Comparison of ENCODE assay signal across 20 mouse cellular contexts in genomic region chr2:164421979-164422378, GRCm38 (mm10). TPM values are rescaled to one million over a fixed set of nuclear protein-coding genes. Genes with fewer than 3 reads are reported as not detected.
DNase-seq lines count a peak whose midpoint lies in the region; ATAC-seq and TF ChIP-seq lines count a peak whose summit lies in the region.
"Had no signal": no experiment of that assay in that cellular context is flagged by ENCODE, and none has a peak within 500 bp of the region (broad histone marks: within the 10 kb centered on the region; RNA-seq: fewer than 3 reads in every experiment).

No protein-coding gene starts in this region.

- no peak for ATAC-seq in intestine, postnatal 0 days
- ATAC-seq in intestine, embryonic 15.5 days = no peak
- ATAC-seq in limb, embryonic 15.5 days (ENCODE audit: insufficient number of reproducible peaks, low FRiP score, low TSS enrichment, low read depth) = no peak
- no peak for ATAC-seq in hindbrain, postnatal 0 days

- H3K36me3 ChIP-seq in intestine, postnatal 0 days (ENCODE audit: control insufficient read depth, insufficient read depth) = peaks cover 28% of the 10 kb centered on the region
- peaks cover 17% of the 10 kb centered on the region for H3K36me3 ChIP-seq in intestine, embryonic 15.5 days
- peaks cover 22 to 32% of the 10 kb centered on the region in 2 experiments for H3K36me3 ChIP-seq in CH12.LX (replicated peaks in 1 of 2; ENCODE audit: control insufficient read depth in 1 of 2, insufficient read depth in 1 of 2, low read length in 1 of 2)
- peaks cover 32% of the 10 kb centered on the region for H3K36me3 ChIP-seq in limb, embryonic 15.5 days
- no peaks in the 10 kb centered on the region for H3K36me3 ChIP-seq in hindbrain, postnatal 0 days (ENCODE audit: insufficient read depth, low read length)
- H3K36me3 ChIP-seq: hindbrain, embryonic 12.5 days; neural tube, embryonic 12.5 days had no signal

- no peak overlapping the region for H3K4me2 ChIP-seq in intestine, postnatal 0 days (replicated peaks; ENCODE audit: low read depth)
- H3K4me2 ChIP-seq in intestine, embryonic 15.5 days (replicated peaks) = no peak overlapping the region
- no peak overlapping the region for H3K4me2 ChIP-seq in CH12.LX (ENCODE audit: insufficient read depth, low read depth, poor library complexity, severe bottlenecking)
- H3K4me2 ChIP-seq in limb, embryonic 15.5 days = no peak overlapping the region
- no peak overlapping the region for H3K4me2 ChIP-seq in hindbrain, postnatal 0 days (ENCODE audit: low read depth, low read length)
- H3K4me2 ChIP-seq: heart, embryonic 15.5 days; hindbrain, embryonic 12.5 days; neural tube, embryonic 12.5 days had no signal

- H3K4me3 ChIP-seq in intestine, postnatal 0 days (ENCODE audit: low read depth, low read length) = no peak overlapping the region
- no peak overlapping the region for H3K4me3 ChIP-seq in intestine, embryonic 15.5 days (replicated peaks)
- no peak overlapping the region for H3K4me3 ChIP-seq in CH12.LX (replicated peaks in 1 of 3; ENCODE audit: low read depth in 2 of 3, low read length in 2 of 3, poor library complexity in 1 of 3)
- H3K4me3 ChIP-seq in limb, embryonic 15.5 days = no peak overlapping the region
- H3K4me3 ChIP-seq in hindbrain, postnatal 0 days (ENCODE audit: low read length) = no peak overlapping the region
- H3K4me3 ChIP-seq: heart, embryonic 15.5 days; hindbrain, embryonic 12.5 days; megakaryocyte, embryonic 14.5 days; neural tube, embryonic 12.5 days had no signal

- TF ChIP-seq RAD21 in CH12.LX (IDR thresholded peaks at IDR 0.05; ENCODE audit: low read depth, low read length) = no peak

- H3K79me2 ChIP-seq in CH12.LX (replicated peaks; ENCODE audit: control insufficient read depth, extremely low read depth, insufficient read depth, poor library complexity, severe bottlenecking) = no peaks in the 10 kb centered on the region

- dilution Hi-C loops in CH12.LX (cut with MboI; ENCODE audit: extremely low pct_ligation_motif_present, extremely low pct_unique_long_range_greater_than_20kb, low sequenced_read_pairs) = no loop called here

- TF ChIP-seq POLR2A in CH12.LX (IDR thresholded peaks at IDR 0.05; ENCODE audit: low read depth, low read length) = no peak

- no peak for TF ChIP-seq EP300 in CH12.LX (IDR thresholded peaks at IDR 0.05; ENCODE audit: low read length)

- 81% methylated on average over 8 of the region's 8 CpGs for WGBS in intestine, postnatal 0 days
- 88% methylated on average over 8 of the region's 8 CpGs for WGBS in intestine, embryonic 15.5 days
- 47% methylated on average over 8 of the region's 8 CpGs for WGBS in limb, embryonic 15.5 days
- WGBS in hindbrain, postnatal 0 days = 82% methylated on average over 8 of the region's 8 CpGs

- no peaks in the 10 kb centered on the region for H3K27me3 ChIP-seq in intestine, postnatal 0 days (replicated peaks; ENCODE audit: control insufficient read depth, insufficient read depth, low read length)
- no peaks in the 10 kb centered on the region for H3K27me3 ChIP-seq in intestine, embryonic 15.5 days (replicated peaks)
- H3K27me3 ChIP-seq in CH12.LX (replicated peaks) = no peaks in the 10 kb centered on the region
- no peaks in the 10 kb centered on the region; the same call in 1 of the 2 replicates for H3K27me3 ChIP-seq in limb, embryonic 15.5 days
- H3K27me3 ChIP-seq in hindbrain, postnatal 0 days (ENCODE audit: insufficient read depth, low read length) = no peaks in the 10 kb centered on the region
- H3K27me3 ChIP-seq: neural tube, embryonic 12.5 days had no signal

- H3K9me3 ChIP-seq in intestine, postnatal 0 days (ENCODE audit: control insufficient read depth) = no peaks in the 10 kb centered on the region
- no peaks in the 10 kb centered on the region for H3K9me3 ChIP-seq in intestine, embryonic 15.5 days
- peaks cover 5% of the 10 kb centered on the region for H3K9me3 ChIP-seq in CH12.LX (replicated peaks; ENCODE audit: low read length)
- H3K9me3 ChIP-seq in limb, embryonic 15.5 days = no peaks in the 10 kb centered on the region
- no peaks in the 10 kb centered on the region for H3K9me3 ChIP-seq in hindbrain, postnatal 0 days (ENCODE audit: low read length)
- H3K9me3 ChIP-seq: heart, embryonic 15.5 days; hindbrain, embryonic 12.5 days; megakaryocyte, embryonic 14.5 days; neural tube, embryonic 12.5 days had no signal

- H3K9ac ChIP-seq in intestine, postnatal 0 days (ENCODE audit: low read depth, low read length) = no peak overlapping the region
- H3K9ac ChIP-seq in intestine, embryonic 15.5 days = no peak overlapping the region
- no peak overlapping the region for H3K9ac ChIP-seq in CH12.LX (ENCODE audit: insufficient read depth, low read depth)
- H3K9ac ChIP-seq in limb, embryonic 15.5 days = no peak overlapping the region
- no peak overlapping the region for H3K9ac ChIP-seq in hindbrain, postnatal 0 days (replicated peaks; ENCODE audit: low read length)
- H3K9ac ChIP-seq: heart, embryonic 15.5 days; hindbrain, embryonic 12.5 days; neural tube, embryonic 12.5 days had no signal

- DNase-seq in CH12.LX (ENCODE audit: extremely low read depth) = no peak
- DNase-seq in kidney, adult 8-10 months = peak; percentile 73 to 79
- no peak for DNase-seq in heart, postnatal 36 days
- DNase-seq in ovary, adult 18-20 months (ENCODE audit: low spot score) = no peak
- no peak for DNase-seq in hindbrain, postnatal 0 days (ENCODE audit: low spot score)
- DNase-seq: adrenal gland, adult 2 months; cerebellum, adult 18-20 months; right cerebral cortex, postnatal 4 days; thymus, postnatal 4 days had no signal

- in situ Hi-C loops in CH12.LX (cut with MboI; ENCODE audit: low pct_ligation_motif_present, low pct_unique_long_range_greater_than_20kb, low sequenced_read_pairs) = loop anchor here (5.0 to 25.0 kb wide), 2 partner anchors 35 to 315 kb away; partner anchors contain the start of genes Dnttip1, Sys1 and Wfdc3

- no peaks in the 10 kb centered on the region for H3K4me1 ChIP-seq in intestine, postnatal 0 days (replicated peaks; ENCODE audit: control insufficient read depth, insufficient read depth, low read length)
- H3K4me1 ChIP-seq in intestine, embryonic 15.5 days (replicated peaks) = 0 out of 2 replicates have a peak, but pooled peaks cover 6% of the 10 kb centered on the region
- H3K4me1 ChIP-seq in CH12.LX (ENCODE audit: control insufficient read depth in 1 of 2, insufficient read depth in 2 of 2) = peaks cover 20 to 55% of the 10 kb centered on the region in 2 experiments
- H3K4me1 ChIP-seq in limb, embryonic 15.5 days = peaks cover 13% of the 10 kb centered on the region; the same call in 1 of the 2 replicates
- H3K4me1 ChIP-seq in hindbrain, postnatal 0 days (ENCODE audit: insufficient read depth, low read length) = no peaks in the 10 kb centered on the region
- H3K4me1 ChIP-seq: heart, embryonic 15.5 days; hindbrain, embryonic 12.5 days; megakaryocyte, embryonic 14.5 days; neural tube, embryonic 12.5 days had no signal

- TF ChIP-seq CTCF in intestine, postnatal 0 days (IDR thresholded peaks at IDR 0.05; ENCODE audit: low read depth) = no peak
- TF ChIP-seq CTCF in CH12.LX (conservative IDR thresholded peaks at IDR 0.05 in 1 of 2, IDR thresholded peaks at IDR 0.05 in 1 of 2; ENCODE audit: low read depth in 2 of 2, low read length in 2 of 2) = no peak
- no peak for TF ChIP-seq CTCF in hindbrain, postnatal 0 days (IDR thresholded peaks at IDR 0.05; ENCODE audit: low read depth)

- H3K27ac ChIP-seq in intestine, postnatal 0 days (ENCODE audit: low read depth, low read length) = peak overlapping the region; percentile 11; the same call in 1 of the 2 replicates
- no peak overlapping the region for H3K27ac ChIP-seq in intestine, embryonic 15.5 days
- H3K27ac ChIP-seq in CH12.LX (ENCODE audit: insufficient read depth, low read depth) = peak overlapping the region; percentile 89
- peak overlapping the region; percentile 57 for H3K27ac ChIP-seq in limb, embryonic 15.5 days
- no peak overlapping the region for H3K27ac ChIP-seq in hindbrain, postnatal 0 days
- H3K27ac ChIP-seq: heart, embryonic 15.5 days; hindbrain, embryonic 12.5 days; neural tube, embryonic 12.5 days had no signal

- intact Hi-C loops in heart, postnatal 36 days (cut with DNase I) = no loop called here

RNA-seq across cellular contexts. Expression of gene Matn4, which starts 17.0 kb away (rescaled TPM):
- 1.9 and 2.4 TPM in 2 replicates for polyA plus RNA-seq in intestine, postnatal 0 days (2015; fragmentation: Nextera tagmentation; extraction: Ambion mirVana)
- polyA plus RNA-seq in intestine, embryonic 15.5 days (2015; fragmentation: Nextera tagmentation; extraction: Ambion mirVana) = 9.3 and 11.0 TPM in 2 replicates
- not detected in 2 replicates for total RNA-seq in CH12.LX (2012; rRNA removed)
- total RNA-seq in CH12.LX (2014; rRNA removed) = not detected in 2 replicates
- not detected in 2 replicates for polyA plus RNA-seq in CH12.LX (2012; ENCODE audit: insufficient read length, low read depth)
- 108 and 113 TPM in 2 replicates for polyA plus RNA-seq in limb, embryonic 15.5 days (2015; fragmentation: Nextera tagmentation; extraction: Ambion mirVana)
- under 1 TPM; 0.51 to 0.75 TPM for total RNA-seq in heart, postnatal 36 days (2021)
- 4.9 and 8.2 TPM in 2 replicates for total RNA-seq in hindbrain, postnatal 0 days (2014; rRNA removed)
- polyA plus RNA-seq in hindbrain, postnatal 0 days (2015; fragmentation: Nextera tagmentation; extraction: Ambion mirVana) = 4.7 and 5.0 TPM in 2 replicates
- total RNA-seq: common myeloid progenitor, adult 5-6 weeks had no signal
- polyA plus RNA-seq: forebrain, embryonic 11.5 days had no signal

RNA-seq across cellular contexts. Expression of gene Rbpjl, which starts 19.0 kb away (rescaled TPM):
- 0.12 and 0.16 TPM in 2 replicates for polyA plus RNA-seq in intestine, postnatal 0 days (2015; fragmentation: Nextera tagmentation; extraction: Ambion mirVana)
- polyA plus RNA-seq in intestine, embryonic 15.5 days (2015; fragmentation: Nextera tagmentation; extraction: Ambion mirVana) = 16.1 and 40.7 TPM in 2 replicates
- total RNA-seq in CH12.LX (2012; rRNA removed) (0.08 TPM in 1 of 2 replicates, not detected in the other), CH12.LX (2014; rRNA removed) (not detected in 2 replicates)
- not detected in 2 replicates for polyA plus RNA-seq in CH12.LX (2012; ENCODE audit: insufficient read length, low read depth)
- polyA plus RNA-seq in limb, embryonic 15.5 days (2015; fragmentation: Nextera tagmentation; extraction: Ambion mirVana) = 1.2 and 1.3 TPM in 2 replicates
- total RNA-seq in heart, postnatal 36 days (2021) = not detected
- total RNA-seq in hindbrain, postnatal 0 days (2014; rRNA removed) = 0.22 TPM in 1 of 2 replicates, not detected in the other
- 0.14 and 0.21 TPM in 2 replicates for polyA plus RNA-seq in hindbrain, postnatal 0 days (2015; fragmentation: Nextera tagmentation; extraction: Ambion mirVana)
- total RNA-seq: adrenal gland, adult 2 months; common myeloid progenitor, adult 5-6 weeks had no signal
- polyA plus RNA-seq: adrenal gland, adult 2 months; forebrain, embryonic 11.5 days; large intestine, adult 2 months had no signal

RNA-seq across cellular contexts. Expression of gene Sdc4, which starts 21.7 kb away (rescaled TPM):
- 92.0 and 103 TPM in 2 replicates for polyA plus RNA-seq in intestine, postnatal 0 days (2015; fragmentation: Nextera tagmentation; extraction: Ambion mirVana)
- 120 and 126 TPM in 2 replicates for polyA plus RNA-seq in intestine, embryonic 15.5 days (2015; fragmentation: Nextera tagmentation; extraction: Ambion mirVana)
- 63.9 and 69.9 TPM in 2 replicates for total RNA-seq in CH12.LX (2012; rRNA removed)
- 53.4 and 59.8 TPM in 2 replicates for total RNA-seq in CH12.LX (2014; rRNA removed)
- polyA plus RNA-seq in CH12.LX (2012; ENCODE audit: insufficient read length, low read depth) = 36.4 and 46.6 TPM in 2 replicates
- polyA plus RNA-seq in limb, embryonic 15.5 days (2015; fragmentation: Nextera tagmentation; extraction: Ambion mirVana) = 107 and 110 TPM in 2 replicates
- total RNA-seq in heart, postnatal 36 days (2021) = 10 to 100 TPM; 20.6 to 20.7 TPM
- total RNA-seq in hindbrain, postnatal 0 days (2014; rRNA removed) = 31.1 and 34.1 TPM in 2 replicates
- polyA plus RNA-seq in hindbrain, postnatal 0 days (2015; fragmentation: Nextera tagmentation; extraction: Ambion mirVana) = 36.7 and 39.5 TPM in 2 replicates

RNA-seq across cellular contexts. Expression of gene Slpi, which starts 33.1 kb away (rescaled TPM):
- polyA plus RNA-seq in intestine, postnatal 0 days (2015; fragmentation: Nextera tagmentation; extraction: Ambion mirVana) = 82.5 and 95.0 TPM in 2 replicates
- 2.1 and 2.8 TPM in 2 replicates for polyA plus RNA-seq in intestine, embryonic 15.5 days (2015; fragmentation: Nextera tagmentation; extraction: Ambion mirVana)
- total RNA-seq in CH12.LX (2012; rRNA removed) = 1.2 and 2.7 TPM in 2 replicates
- 0.38 and 0.53 TPM in 2 replicates for total RNA-seq in CH12.LX (2014; rRNA removed)
- 0.71 and 1.0 TPM in 2 replicates for polyA plus RNA-seq in CH12.LX (2012; ENCODE audit: insufficient read length, low read depth)
- polyA plus RNA-seq in limb, embryonic 15.5 days (2015; fragmentation: Nextera tagmentation; extraction: Ambion mirVana) = 4.3 TPM in 2 replicates
- 10 to 100 TPM in 1 of 2 experiments, 1 to 10 TPM in 1; 8.0 to 11.0 TPM for total RNA-seq in heart, postnatal 36 days (2021)
- total RNA-seq in hindbrain, postnatal 0 days (2014; rRNA removed) = 4.3 TPM in 1 of 2 replicates, not detected in the other
- 0.40 and 0.82 TPM in 2 replicates for polyA plus RNA-seq in hindbrain, postnatal 0 days (2015; fragmentation: Nextera tagmentation; extraction: Ambion mirVana)
- total RNA-seq: midbrain, postnatal 0 days had no signal
- polyA plus RNA-seq: neural tube, embryonic 12.5 days had no signal

RNA-seq across cellular contexts. Expression of gene Sys1, which starts 34.8 kb away (rescaled TPM):
- polyA plus RNA-seq in intestine, postnatal 0 days (2015; fragmentation: Nextera tagmentation; extraction: Ambion mirVana) = 58.7 and 62.3 TPM in 2 replicates
- 51.1 and 61.9 TPM in 2 replicates for polyA plus RNA-seq in intestine, embryonic 15.5 days (2015; fragmentation: Nextera tagmentation; extraction: Ambion mirVana)
- 58.5 and 59.7 TPM in 2 replicates for total RNA-seq in CH12.LX (2012; rRNA removed)
- 41.8 and 46.6 TPM in 2 replicates for total RNA-seq in CH12.LX (2014; rRNA removed)
- 46.5 and 57.4 TPM in 2 replicates for polyA plus RNA-seq in CH12.LX (2012; ENCODE audit: insufficient read length, low read depth)
- 54.5 and 61.2 TPM in 2 replicates for polyA plus RNA-seq in limb, embryonic 15.5 days (2015; fragmentation: Nextera tagmentation; extraction: Ambion mirVana)
- total RNA-seq in heart, postnatal 36 days (2021) = 10 to 100 TPM; 23.0 to 24.6 TPM
- total RNA-seq in hindbrain, postnatal 0 days (2014; rRNA removed) = 165 and 315 TPM in 2 replicates
- 108 and 113 TPM in 2 replicates for polyA plus RNA-seq in hindbrain, postnatal 0 days (2015; fragmentation: Nextera tagmentation; extraction: Ambion mirVana)

Comparison
In these comparisons a context has a peak if more than half of its experiments do, and no peak if none do; other contexts are left out.
1. H3K27ac ChIP-seq: peak in intestine, postnatal 0 days (single experiment), CH12.LX (single experiment) and limb, embryonic 15.5 days (single experiment); none in intestine, embryonic 15.5 days (single experiment) and hindbrain, postnatal 0 days (single experiment).
2. DNase-seq: peak in kidney, adult 8-10 months (2 of 2); none in CH12.LX (single experiment), heart, postnatal 36 days (0 of 2), ovary, adult 18-20 months (single experiment) and hindbrain, postnatal 0 days (single experiment).